Mouse (Mus musculus) right cerebral cortex, postnatal 36 days (tissue): ENCODE results near the gene Sox4.

Experiments used
- DNase-seq, 2 experiments: peaks; one replicate each; pipeline ENCODE4 v3.0.0; 2022; ENCODE audit warnings: low spot score in 2 of 2, mixed read lengths in 1 of 2

Sox4 gene

DNA sequence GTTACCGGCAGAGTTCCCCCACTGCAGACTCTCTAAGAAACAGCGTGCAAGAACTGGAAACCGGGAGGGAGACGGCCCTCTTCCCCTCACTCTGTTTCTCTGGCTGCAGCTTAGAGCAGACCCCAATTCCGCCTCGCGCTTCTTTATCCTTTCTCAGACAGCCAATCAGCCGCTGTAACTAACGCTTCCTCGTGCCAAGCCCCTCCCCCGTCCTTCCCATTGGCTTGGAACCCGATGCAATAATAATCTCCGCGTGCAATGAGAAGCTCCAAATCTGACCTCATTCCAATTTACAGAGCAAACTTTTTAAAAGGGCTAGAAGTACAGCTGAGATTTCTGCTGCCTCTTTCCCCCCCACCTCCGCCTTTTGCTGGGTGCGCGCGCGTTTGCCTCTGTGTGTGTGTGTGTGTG lies at the start of gene Sox4:
TSS of gene Sox4 (minus strand) at position 133 of the 411 bp plus-strand sequence.
- peak; percentile 91 to 92 for DNase-seq

DNA sequence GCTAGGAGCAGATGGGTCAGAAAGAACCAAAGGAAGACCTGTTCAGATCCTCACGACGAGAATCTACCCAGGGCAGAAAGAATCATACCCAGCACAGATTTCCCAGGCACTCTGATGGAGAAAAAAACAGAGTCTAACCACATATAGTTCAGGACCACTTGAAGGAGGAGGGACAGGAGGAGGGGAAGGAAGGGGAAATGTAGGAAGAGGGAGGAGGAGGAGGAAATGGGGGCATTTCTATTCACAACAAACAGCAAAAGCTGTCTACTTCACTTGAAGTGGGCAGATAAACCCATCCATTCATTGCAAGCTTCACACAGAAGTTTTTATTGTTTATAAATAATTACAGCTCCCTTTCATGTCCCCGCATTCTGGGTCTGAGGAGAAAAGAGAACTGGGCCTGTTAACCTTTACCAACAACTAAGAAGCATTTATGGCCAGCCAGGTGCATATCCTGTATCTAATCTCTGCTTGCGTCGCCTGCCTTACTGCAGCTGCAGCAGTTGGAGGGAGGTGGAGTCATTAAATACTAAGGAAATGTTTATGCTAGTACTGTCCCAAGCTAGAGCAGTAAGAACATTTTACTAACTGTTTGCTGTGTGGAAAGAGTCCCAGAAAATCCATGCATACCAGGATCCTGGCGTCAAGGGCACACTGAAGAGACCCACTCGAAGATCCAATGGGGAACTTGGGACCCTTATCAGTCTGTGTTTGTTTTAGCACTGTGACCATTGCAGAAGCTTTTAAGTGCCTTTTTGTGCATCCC lies 38.6 kb upstream of the Sox4 start:
- DNase-seq: no peak

DNA sequence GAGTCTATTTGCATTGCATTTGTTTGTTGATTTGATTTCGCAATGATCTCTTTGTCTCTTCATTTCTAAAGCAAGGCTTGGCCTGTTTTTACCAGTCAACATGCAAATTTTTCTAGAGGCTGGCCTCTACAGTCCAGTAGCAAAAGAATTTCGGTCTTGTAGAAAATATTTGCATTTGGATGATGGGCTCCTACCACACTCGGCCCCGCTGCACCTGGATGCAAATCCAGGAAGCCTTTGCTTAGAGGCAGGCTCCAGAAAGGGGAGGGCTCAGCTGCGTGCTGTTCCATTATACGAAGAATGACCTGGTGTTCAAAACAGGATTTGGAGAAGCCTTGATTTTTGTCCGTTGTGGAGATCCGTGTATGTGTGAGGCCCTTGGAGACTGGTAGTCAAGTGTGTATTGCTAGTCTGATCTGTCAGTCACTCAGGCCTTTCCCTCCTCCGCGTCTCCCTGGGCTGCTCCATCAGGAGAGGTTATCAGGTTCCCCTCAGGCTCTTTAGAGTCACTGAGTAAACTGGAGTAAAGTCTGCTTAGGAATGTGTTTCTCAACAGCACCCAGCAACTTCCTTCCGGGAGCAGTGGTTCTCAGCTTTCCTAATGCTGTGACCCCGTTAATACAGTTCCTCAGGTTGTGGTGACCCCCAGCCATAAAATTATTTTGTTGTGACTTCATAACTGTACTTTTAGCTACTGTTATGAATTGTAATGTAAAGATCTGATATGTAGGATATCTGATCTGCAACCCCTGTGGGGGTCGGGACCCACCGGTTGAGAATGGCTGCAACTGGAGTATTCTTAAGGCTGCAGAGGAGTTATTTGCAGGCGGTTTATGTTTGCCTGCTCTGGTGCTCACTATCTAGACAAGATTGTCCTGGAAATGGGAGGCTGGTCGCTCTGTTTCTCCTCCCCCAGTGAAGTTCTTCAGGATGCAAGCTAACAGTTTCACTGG lies 35.5 kb upstream of the Sox4 start:
- no peak for DNase-seq

DNA sequence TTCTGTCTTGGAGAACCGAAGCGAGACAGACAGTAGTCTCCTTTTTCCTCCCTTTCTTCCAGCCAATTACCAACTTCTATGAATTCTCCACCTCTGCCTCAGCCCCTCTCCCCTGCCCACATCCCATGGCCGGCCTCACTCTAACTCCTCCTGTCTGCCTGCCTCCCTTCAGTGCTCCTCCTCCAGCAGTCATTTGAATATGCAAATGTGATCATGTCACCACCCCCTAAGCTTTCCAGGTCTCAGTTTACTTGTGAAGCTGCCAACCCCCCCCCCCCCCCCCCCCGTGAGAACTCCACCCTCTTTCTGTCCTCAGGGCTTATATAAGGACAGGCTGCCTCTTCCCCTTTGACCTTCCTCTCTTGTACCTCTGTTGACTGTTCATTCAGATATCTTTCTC lies 27.2 kb upstream of the Sox4 start:
- no peak for DNase-seq

DNA sequence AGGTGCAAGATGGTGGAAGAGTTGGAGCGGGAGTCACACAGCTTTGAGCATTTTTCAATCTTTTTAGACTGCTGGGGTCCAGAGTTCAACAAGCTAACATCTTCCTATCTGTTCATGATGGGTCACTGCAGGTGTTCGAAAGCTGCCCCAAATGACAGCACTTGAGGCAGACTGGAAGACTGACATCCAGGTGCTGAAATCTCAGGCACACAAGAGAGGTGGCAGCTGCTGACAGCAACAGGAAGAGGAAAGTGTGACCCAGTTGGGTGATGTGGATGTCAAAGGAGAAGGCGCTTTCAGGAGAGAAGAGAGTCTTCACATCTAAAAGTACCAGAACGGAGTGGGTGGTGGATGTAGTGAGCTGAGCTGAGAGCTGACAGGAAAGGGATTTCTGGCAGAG lies 21.5 kb upstream of the Sox4 start:
- no peak for DNase-seq

DNA sequence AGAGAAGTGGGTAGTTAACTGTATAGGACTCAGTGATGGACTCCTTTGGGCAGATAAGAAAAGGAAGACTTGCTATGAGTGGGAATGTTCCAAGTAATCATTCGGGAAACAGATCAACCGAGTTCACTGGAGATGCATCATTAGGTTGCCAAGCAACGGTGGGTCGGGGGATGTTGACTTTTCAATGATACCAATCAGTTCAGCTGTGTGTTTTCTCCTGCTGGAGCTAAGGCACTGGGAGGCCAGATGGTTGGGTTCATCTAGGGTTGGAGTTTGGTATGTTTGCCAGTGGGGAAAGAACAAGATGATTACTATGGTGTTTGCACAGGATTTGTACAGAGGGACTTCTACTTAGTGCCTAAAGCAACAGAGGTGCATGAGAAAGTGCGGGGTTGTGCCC lies 21.1 kb upstream of the Sox4 start:
- DNase-seq: no peak

DNA sequence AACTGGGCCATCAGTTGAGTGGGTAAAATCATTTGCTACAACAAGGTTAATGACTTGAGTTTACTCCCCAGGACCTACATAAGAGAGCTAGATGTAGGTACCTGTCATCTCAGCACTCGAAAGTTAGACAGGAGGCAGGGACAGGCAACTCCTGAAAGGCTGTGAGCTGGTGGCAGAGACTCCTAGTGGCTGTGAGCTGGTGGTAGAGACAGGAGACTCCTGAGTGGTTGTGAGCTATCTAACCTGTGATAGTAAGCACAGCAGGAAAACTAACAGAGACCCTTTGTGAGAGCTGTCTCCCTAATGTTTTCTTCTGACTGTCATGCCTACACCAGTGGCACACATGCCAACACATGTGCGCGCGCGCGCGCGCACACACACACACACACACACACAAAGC lies 7.4 kb upstream of the Sox4 start:
- DNase-seq: no peak

DNA sequence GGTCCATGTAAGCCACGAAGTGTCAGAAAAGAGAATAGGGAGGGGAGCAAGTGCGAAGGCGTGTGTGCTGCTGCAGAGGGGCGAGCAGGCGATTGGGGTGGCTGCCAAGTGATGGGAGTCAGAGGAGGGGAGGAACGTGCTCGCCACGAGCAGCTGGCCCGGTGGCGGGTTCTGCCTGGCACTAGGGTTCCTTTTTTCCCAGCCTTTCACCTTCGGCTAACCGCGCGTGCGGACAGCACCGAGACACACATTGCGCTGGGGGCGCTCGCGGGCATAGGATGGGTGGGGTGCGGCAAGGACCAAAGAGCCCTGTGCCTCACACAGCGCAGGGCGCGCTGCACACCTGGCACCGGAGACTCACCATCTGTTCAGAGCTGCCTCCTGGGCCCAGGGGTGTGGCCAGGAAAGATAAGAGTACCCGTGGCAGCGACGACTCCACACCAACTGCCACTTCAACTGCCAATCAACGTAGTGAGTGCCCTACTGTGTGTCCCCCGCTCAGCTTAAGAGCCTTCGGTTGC lies 6.0 kb upstream of the Sox4 start:
- DNase-seq: peak; percentile 70 to 74

DNA sequence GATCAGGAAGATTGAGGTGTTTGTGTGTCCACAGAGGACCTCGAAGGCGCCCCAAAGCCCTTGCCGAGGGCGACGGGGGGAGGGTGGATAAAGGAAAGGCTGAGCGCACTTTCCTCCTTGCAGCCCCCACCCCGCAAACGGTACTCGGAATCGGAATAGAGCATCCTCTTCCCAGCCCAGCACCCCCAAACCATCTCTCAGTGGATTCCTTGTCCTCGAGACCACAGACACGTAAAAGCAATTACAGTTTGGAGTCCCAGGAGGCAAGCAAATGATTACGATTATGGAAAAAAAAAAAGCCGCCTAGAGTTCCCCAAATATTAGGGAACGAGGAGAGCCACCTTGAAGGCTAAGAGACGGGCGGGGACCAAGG lies 5.5 kb upstream of the Sox4 start:
- DNase-seq: no peak

DNA sequence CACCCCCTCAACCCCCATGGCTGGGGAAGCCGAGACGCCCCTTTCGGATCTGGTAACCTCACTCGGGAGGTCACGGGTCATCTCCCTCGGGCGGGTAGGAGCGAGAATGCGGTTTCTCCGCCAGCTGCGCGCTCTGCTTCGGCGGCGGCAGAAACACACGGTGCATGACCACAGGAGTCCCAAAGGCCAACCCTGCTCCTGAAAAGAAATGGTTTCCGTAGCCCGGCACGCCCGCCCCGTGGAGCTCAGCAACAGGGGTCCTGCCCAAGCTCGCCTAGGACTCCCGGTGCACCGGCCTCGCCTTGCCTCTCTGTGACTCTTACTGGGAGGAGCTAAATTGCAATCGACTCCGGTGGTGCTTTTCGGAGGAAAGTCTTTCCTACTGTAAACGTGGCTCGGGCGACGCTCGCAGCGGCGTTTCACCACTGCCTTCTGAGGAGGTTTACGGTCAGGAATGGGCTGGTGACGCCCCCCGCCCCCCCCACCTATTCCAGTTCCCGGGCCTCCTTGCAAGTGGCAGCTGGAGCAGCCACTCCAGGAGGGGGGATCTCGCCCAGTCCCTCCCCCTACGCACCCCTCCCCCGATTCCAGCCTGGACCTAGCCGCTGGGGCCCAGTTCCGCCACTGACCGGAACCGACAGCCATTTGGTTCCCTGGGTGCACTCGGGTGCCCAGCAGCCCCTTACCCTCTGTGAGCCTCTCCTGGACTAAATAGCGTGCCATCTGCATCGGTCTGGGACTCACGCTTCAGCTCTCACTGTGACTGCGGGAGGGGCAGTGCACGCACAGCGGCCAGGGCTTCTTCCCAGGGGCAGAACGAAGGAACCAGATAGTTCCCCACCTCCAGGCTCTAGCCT lies 4.9 kb upstream of the Sox4 start:
- DNase-seq: peak; percentile 56 to 66

DNA sequence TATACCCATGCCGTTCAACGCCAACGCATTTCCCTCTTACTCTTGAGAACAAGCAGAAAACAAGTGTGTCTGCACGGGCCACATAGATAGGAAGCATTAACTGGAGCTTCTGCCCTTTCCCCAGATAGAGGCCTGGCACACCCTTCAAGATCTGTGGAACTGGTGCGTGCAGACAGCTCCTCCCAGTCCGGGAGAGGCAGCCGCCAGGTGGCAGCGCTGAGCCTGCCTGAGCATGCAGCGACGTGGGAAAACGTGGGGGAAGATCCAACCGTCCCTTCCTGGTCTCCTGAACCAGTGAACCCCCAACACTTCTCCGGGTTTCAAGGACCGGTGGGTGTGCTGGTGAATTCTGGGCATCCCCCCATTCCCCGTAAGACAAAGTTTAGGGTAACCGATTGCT lies 4.3 kb upstream of the Sox4 start:
- peak; percentile 90 to 93 for DNase-seq

DNA sequence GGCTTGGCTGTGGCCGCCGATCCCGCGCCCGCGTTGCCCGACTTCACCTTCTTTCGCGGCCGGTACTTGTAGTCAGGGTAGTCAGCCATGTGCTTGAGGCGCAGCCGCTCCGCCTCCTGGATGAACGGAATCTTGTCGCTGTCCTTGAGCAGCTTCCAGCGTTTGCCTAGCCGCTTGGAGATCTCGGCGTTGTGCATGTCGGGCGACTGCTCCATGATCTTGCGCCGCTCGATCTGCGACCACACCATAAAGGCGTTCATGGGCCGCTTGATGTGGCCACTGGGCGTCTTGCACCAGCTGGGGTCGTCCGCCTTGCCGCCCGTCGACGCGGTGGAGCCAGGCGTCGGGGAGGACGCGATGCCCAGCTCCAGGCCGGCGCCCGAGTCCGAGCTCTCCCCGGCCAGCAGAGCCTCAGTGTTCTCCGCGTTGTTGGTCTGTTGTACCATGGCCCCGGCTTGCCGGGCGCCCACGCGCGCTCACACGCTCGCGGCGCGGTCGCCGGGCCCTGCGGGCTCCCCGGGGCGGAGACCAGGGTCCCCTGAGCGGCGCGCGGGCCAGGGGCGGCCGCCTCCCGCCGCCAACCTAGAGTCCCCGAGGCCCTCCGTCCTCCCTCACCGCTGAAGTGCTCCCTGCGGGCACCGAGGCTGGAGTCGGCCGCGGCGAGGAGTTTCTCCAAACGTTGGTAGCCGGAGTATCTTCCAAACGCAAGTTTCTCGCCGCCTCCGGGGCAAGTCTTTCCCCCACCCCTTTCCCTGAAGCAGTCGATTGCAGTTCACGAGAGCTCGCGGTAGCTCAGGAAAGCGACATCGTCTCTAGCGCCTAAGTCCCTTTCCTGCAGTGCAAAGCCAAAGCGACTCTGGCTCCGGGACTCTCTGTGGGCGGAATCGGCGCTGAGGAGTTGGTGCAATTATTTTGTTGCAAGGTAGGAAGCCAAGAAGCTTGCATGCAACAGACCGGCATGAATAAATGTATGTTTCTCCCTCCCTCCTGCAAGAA lies 639 bp downstream of the Sox4 start:
- peak; percentile 50 to 59 for DNase-seq

DNA sequence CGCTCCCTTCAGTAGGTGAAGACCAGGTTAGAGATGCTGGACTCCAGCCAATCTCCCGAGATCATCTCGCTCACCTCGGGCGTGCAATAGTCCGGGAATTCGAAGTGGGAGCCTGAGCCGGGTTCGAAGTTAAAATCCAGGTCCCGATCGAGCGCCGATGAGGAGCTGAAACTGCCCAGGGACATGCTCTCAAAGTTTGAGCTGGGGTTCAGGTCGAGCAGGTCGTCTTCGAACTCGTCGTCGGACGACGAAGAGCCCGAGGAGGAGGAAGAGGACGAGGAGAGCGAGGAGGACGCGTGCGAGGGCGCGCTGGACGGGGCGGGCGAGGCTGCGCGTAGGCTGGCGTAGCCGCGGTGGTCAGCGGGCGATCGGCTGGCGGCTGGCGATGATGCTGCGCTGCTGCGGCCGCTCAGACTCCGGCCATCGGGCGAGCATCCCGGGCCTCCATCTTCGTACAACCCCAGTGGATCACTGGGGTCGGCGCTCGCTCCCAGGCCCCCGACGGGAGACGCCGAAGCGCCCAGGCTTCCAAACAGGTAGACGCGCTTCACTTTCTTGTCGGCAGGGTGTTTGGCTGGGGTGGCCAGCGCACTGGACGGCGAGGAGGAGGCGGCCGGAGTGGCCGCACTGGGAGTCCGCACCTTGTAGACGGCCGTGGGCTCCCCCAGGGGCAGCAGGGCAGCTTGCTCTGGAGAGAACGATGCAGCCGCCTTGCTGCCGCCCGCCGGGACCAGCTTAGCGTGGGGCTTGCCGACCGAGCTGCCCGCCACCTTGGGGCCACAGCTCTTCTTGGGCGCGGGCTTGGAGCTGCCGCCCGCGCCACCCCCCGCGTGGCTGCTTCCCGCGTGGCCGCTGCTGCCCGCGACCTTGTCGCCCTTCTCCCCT lies 1.6 kb downstream of the Sox4 start:
- peak; percentile 18 to 29 for DNase-seq

DNA sequence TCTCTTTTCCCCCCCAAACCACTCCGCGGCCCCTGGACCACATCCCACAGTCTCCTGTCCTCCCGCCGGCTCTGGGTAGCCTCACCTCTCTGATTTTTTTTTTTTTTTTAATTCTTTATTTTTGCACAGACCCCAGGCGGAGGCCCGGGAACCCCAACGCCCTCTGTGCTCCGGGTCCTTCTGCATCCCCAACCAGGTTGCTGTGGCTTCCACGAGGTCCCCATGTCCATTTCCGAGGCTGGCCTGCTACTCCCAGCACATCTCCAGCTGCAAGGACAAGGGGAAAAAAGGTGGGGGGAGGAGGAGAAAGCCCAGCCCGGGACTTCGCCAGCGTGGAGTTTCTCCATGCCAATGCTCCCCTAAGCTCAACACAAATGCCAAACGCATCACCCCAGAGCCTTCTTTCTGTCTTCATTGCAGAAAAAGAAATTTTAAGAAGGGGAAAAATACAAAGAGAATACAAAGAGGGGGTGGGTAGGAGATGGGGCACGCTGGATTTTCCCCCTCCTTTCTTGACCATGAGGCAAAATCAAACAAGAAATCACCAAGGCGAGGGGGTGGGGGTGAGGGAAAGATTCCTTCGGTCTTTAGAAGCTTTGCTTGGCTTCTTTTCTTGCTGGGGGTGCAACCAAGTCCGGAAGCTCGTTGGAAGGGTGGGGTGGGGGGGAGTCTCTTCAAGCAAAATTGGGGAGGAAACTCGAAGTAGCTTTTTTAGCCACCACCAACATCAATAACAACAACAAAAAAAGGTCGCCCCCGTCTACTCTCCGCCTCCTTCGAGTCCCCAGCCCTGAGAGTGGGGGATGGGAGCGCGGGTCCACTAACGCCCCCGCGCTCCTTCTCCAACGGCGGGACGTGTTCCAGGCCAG lies 2.7 kb downstream of the Sox4 start:
- DNase-seq: peak; percentile 27 to 29

DNA sequence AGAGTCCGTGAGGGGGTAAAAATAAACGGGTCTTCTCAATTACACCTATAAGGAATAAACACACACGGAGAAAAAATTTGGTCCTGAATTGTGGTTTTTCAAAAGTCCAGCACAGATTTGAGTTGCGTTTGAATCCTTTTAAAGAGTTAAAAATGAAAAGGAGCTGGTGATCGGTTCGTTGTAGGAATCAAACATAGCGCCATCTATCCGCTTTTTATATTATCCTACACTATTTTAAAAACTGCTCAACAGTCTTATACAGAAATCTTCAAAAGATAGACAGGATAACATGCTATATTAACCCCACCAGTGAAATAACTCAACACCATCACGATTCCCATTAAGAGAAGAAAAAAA lies 3.3 kb downstream of the Sox4 start:
- no peak for DNase-seq

DNA sequence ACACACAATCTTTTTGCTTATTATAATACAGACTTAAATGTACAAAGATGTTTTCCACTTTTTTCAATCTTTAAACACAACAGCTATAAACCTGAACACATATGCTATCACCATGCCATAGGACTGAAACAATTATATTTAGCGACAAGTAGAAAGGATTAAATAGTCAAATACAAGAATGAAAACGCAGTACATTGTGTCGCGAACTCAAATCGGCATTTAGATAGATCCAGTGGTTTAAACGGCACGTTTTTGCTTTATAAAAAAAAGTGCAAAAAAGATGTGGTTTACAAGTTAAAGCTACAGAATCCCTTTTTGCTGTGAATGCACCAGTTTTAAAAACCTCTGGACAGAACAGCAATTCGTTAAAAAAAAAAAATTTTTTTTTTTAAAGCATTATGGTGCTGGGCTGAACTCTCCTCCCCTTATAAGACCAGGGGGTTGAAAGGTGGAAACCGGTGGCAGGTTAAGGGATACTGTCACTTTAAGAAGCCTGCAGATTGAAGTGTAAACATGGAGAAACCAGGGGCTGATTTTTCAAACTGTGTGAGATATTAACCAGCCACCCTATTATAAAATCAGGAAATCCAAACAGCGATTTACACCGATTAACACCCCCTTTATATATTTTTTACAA lies 4.1 kb downstream of the Sox4 start:
- DNase-seq: no peak

DNA sequence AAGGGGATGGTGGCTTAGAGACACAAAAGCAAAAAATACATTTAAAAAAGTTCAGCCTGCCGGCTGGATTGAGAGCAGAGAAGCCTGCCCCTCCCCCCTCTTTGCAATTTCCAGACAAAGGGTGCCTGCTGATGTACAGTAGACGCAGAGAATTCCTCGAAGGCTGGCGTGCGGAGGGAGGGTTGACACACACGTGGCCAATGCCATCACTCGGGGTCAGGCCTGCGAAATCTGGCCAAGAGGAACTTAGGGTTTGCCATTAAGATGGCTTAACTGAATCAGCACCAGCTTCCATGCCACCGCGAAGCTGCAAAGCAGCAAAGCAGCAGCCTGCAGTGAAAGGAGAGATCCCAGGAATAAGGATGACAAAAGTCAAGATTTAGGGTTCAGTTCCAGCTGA lies 5.0 kb downstream of the Sox4 start:
- DNase-seq: peak in 1 of 2 experiments; percentile 19
